Mouse (Mus musculus) myocyte (in vitro differentiated cells): ENCODE results near the gene Ncapg2. TPM values are rescaled to one million over a fixed set of nuclear protein-coding genes. Genes with fewer than 3 reads are reported as not detected.

ENCODE experiments used
- H3K27me3 ChIP-seq: one replicate; pipeline ENCODE4 v1.6.1; 2011; ENCODE audit not compliant: control insufficient read depth, insufficient read depth, insufficient read length
- H3K36me3 ChIP-seq: one replicate; pipeline ENCODE4 v1.6.1; 2011; ENCODE audit not compliant: control insufficient read depth, insufficient read depth
- H3K4me2 ChIP-seq: one replicate; pipeline ENCODE4 v1.6.1; 2011; ENCODE audit warnings: low read depth, control low read depth
- H3K4me3 ChIP-seq: one replicate; pipeline ENCODE4 v1.5.1; 2011; ENCODE audit warnings: mild to moderate bottlenecking, control low read depth, moderate library complexity
- H3K79me2 ChIP-seq: one replicate; pipeline ENCODE4 v1.6.1; 2011; ENCODE audit not compliant: control insufficient read depth, insufficient read depth
- H3ac ChIP-seq: one replicate; pipeline ENCODE4 v1.6.1; 2011; ENCODE audit not compliant: control insufficient read depth, insufficient read length
- CEBPB ChIP-seq: IDR thresholded peaks from 2 replicates; pipeline ENCODE4 v1.6.1; 2011; ENCODE audit warnings: mild to moderate bottlenecking, moderate library complexity; ENCODE audit not compliant: poor library complexity, insufficient read depth, severe bottlenecking
- E2F4 ChIP-seq: IDR thresholded peaks from one replicate; pipeline ENCODE4 v1.6.1; 2011; ENCODE audit warnings: mild to moderate bottlenecking, control low read depth, moderate library complexity; ENCODE audit not compliant: insufficient read depth
- MAX ChIP-seq: IDR thresholded peaks from one replicate; pipeline ENCODE4 v1.6.1; 2011; ENCODE audit warnings: low read depth, mild to moderate bottlenecking, control low read depth
- MYOD1 ChIP-seq, 3 experiments: IDR thresholded peaks; one replicate each; pipeline ENCODE4 v1.6.1; 2011; ENCODE audit warnings: control low read depth in 2 of 3, low read depth in 2 of 3, mild to moderate bottlenecking in 2 of 3, moderate library complexity in 1 of 3; ENCODE audit not compliant: insufficient read length in 2 of 3, control insufficient read depth in 1 of 3
- MYOG ChIP-seq, 3 experiments: IDR thresholded peaks; one replicate each; pipeline ENCODE4 v1.6.1; 2011; ENCODE audit warnings: control low read depth in 2 of 3, low read depth in 2 of 3, mild to moderate bottlenecking in 2 of 3; ENCODE audit not compliant: insufficient read length in 2 of 3, control insufficient read depth in 1 of 3, insufficient read depth in 1 of 3
- POLR2A ChIP-seq: IDR thresholded peaks from one replicate; pipeline ENCODE4 v1.6.1; 2011; ENCODE audit warnings: low read depth, mild to moderate bottlenecking, control low read depth, moderate library complexity; ENCODE audit not compliant: insufficient read length
- POLR2AphosphoS2 ChIP-seq: IDR thresholded peaks from one replicate; pipeline ENCODE4 v1.6.1; 2011; ENCODE audit warnings: low read depth, control low read depth; ENCODE audit not compliant: insufficient read length
- REST ChIP-seq: IDR thresholded peaks from one replicate; pipeline ENCODE4 v1.6.1; 2011; ENCODE audit warnings: mild to moderate bottlenecking, control low read depth, moderate library complexity; ENCODE audit not compliant: insufficient read depth, insufficient read length
- SRF ChIP-seq: IDR thresholded peaks from one replicate; pipeline ENCODE4 v1.6.1; 2011; ENCODE audit warnings: low read depth; ENCODE audit not compliant: control insufficient read depth, insufficient read length
- TCF12 ChIP-seq: IDR thresholded peaks from one replicate; pipeline ENCODE4 v1.6.1; 2011; ENCODE audit warnings: mild to moderate bottlenecking, control low read depth; ENCODE audit not compliant: poor library complexity, insufficient read depth, severe bottlenecking
- TCF3 ChIP-seq: IDR thresholded peaks from one replicate; pipeline ENCODE4 v1.6.1; 2011; ENCODE audit warnings: low read depth, control low read depth; ENCODE audit not compliant: insufficient read length
- USF1 ChIP-seq: IDR thresholded peaks from one replicate; pipeline ENCODE4 v1.6.1; 2011; ENCODE audit warnings: low read depth, mild to moderate bottlenecking, control low read depth, moderate library complexity
- polyA plus RNA-seq: library from polyadenylated mRNA; unstranded; fragments of >200 nt; fragmentation: generic; extraction: Trizol; gene quantifications from one replicate; pipeline ENCODE4 v1.2.1, GENCODE M21; 2012; ENCODE audit warnings: missing spikeins

The Ncapg2 gene
- 4.4 TPM for polyA plus RNA-seq

- peak within 1 kb of the TSS; percentile 78 for H3K4me2 ChIP-seq
- TF ChIP-seq MAX (no peak), E2F4 (peak; percentile 85), MYOG (IDR thresholded peaks at IDR 0.05; ENCODE audit: control insufficient read depth in 1 of 3, insufficient read depth in 1 of 3, insufficient read length in 2 of 3, low read depth in 2 of 3) (peak in 1 of 3 experiments; percentile 1), USF1 (no peak), MYOD1 (IDR thresholded peaks at IDR 0.05; ENCODE audit: control insufficient read depth in 1 of 3, insufficient read length in 2 of 3, low read depth in 2 of 3) (peak in 1 of 3 experiments; percentile 33), REST (no peak), CEBPB (no peak), POLR2AphosphoS2 (no peak), SRF (peak; percentile 40), TCF12 (no peak), TCF3 (no peak), POLR2A (peak; percentile 55)
- peak within 1 kb of the TSS; percentile 23 for H3ac ChIP-seq
- peak within 1 kb of the TSS; percentile 51 for H3K4me3 ChIP-seq
- no peaks in the 10 kb centered on the region for H3K36me3 ChIP-seq
- no peaks in the 10 kb centered on the region for H3K27me3 ChIP-seq
- H3K79me2 ChIP-seq: peaks cover 19% of the 10 kb centered on the region
Observed at GRCm38 (mm10) chr12:116405045-116405835, at the start of gene Ncapg2. Ncapg2 (plus strand) TSS chr12:116405402.

GRCm38 (mm10) chr12:116362091-116362490, 43.1 kb upstream of the Ncapg2 start:
- H3K4me2 ChIP-seq: no peak overlapping the region
- H3K36me3 ChIP-seq: peaks cover 29% of the 10 kb centered on the region
- H3ac ChIP-seq: no peak overlapping the region
- H3K79me2 ChIP-seq: no peaks in the 10 kb centered on the region
- no peaks in the 10 kb centered on the region for H3K27me3 ChIP-seq
- TF ChIP-seq POLR2A (no peak), MYOG (IDR thresholded peaks at IDR 0.05; ENCODE audit: control insufficient read depth in 1 of 3, insufficient read depth in 1 of 3, insufficient read length in 2 of 3, low read depth in 2 of 3) (no peak), SRF (no peak), CEBPB (no peak), REST (no peak), POLR2AphosphoS2 (no peak), TCF12 (no peak), MYOD1 (IDR thresholded peaks at IDR 0.05; ENCODE audit: control insufficient read depth in 1 of 3, insufficient read length in 2 of 3, low read depth in 2 of 3) (no peak), E2F4 (no peak), MAX (no peak), USF1 (no peak), TCF3 (no peak)
- H3K4me3 ChIP-seq: no peak overlapping the region

GRCm38 (mm10) chr12:116366900-116367299, 38.3 kb upstream of the Ncapg2 start:
- TF ChIP-seq POLR2A (no peak), CEBPB (no peak), USF1 (no peak), TCF12 (no peak), SRF (no peak), MYOD1 (IDR thresholded peaks at IDR 0.05; ENCODE audit: control insufficient read depth in 1 of 3, insufficient read length in 2 of 3, low read depth in 2 of 3) (no peak), E2F4 (no peak), MYOG (IDR thresholded peaks at IDR 0.05; ENCODE audit: control insufficient read depth in 1 of 3, insufficient read depth in 1 of 3, insufficient read length in 2 of 3, low read depth in 2 of 3) (no peak), TCF3 (no peak), REST (no peak)
- Histone ChIP-seq H3K79me2 (no peaks in the 10 kb centered on the region), H3ac (no peak overlapping the region), H3K36me3 (peaks cover 47% of the 10 kb centered on the region), H3K4me3 (no peak overlapping the region), H3K27me3 (no peaks in the 10 kb centered on the region), H3K4me2 (no peak overlapping the region)

GRCm38 (mm10) chr12:116367346-116367745, 37.9 kb upstream of the Ncapg2 start:
- H3K36me3 ChIP-seq: peaks cover 47% of the 10 kb centered on the region
- no peaks in the 10 kb centered on the region for H3K79me2 ChIP-seq
- no peak overlapping the region for H3K4me2 ChIP-seq
- TF ChIP-seq MYOG (IDR thresholded peaks at IDR 0.05; ENCODE audit: control insufficient read depth in 1 of 3, insufficient read depth in 1 of 3, insufficient read length in 2 of 3, low read depth in 2 of 3) (no peak), E2F4 (no peak), POLR2A (no peak), POLR2AphosphoS2 (no peak), TCF3 (no peak), MYOD1 (IDR thresholded peaks at IDR 0.05; ENCODE audit: control insufficient read depth in 1 of 3, insufficient read length in 2 of 3, low read depth in 2 of 3) (no peak), REST (no peak), USF1 (no peak), TCF12 (no peak), CEBPB (no peak), SRF (no peak), MAX (no peak)
- no peak overlapping the region for H3ac ChIP-seq
- no peak overlapping the region for H3K4me3 ChIP-seq
- H3K27me3 ChIP-seq: no peaks in the 10 kb centered on the region
